Mouse (Mus musculus): ENCODE measurements at regions not wholly inside any gene's neighbourhood (a gene's known extent, or its start where the extent isn't known, plus 50 kb on each side); places are given as distances from the start of the nearest gene placed in this dataset.

- H3K4me3 ChIP-seq: no peak overlapping the region
- no peak overlapping the region for H3K4me2 ChIP-seq
- H3K27me3 ChIP-seq: no peaks in the 10 kb centered on the region
- 60% methylated on average over 1 of the region's 1 CpGs for WGBS
- no peak overlapping the region for H3K27ac ChIP-seq (replicated peaks)
- no peaks in the 10 kb centered on the region for H3K4me1 ChIP-seq (replicated peaks)
- H3K9ac ChIP-seq: no peak overlapping the region
- H3K36me3 ChIP-seq: no peaks in the 10 kb centered on the region
- no peaks in the 10 kb centered on the region for H3K9me3 ChIP-seq
- ATAC-seq (ENCODE audit: low read depth): no peak
These were observed 50.2 kb upstream of the Nox4 start for GRCm38 (mm10) chr7:87195647-87196046.
